Mouse (Mus musculus): ENCODE results near the gene Csgalnact2.

GRCm38 (mm10) chr6:118137148-118137547 is 1.8 kb downstream of the Csgalnact2 start:
- TF ChIP-seq CTCF (IDR thresholded peaks at IDR 0.05; ENCODE audit: low read depth), result no peak
- TF ChIP-seq EP300 (IDR thresholded peaks at IDR 0.05; ENCODE audit: low read depth), result no peak
